Mouse (Mus musculus) liver, postnatal 0 days (tissue): ENCODE data around the gene Degs1.

Experiments used
- CTCF ChIP-seq: sonication (generic); IDR thresholded peaks from 2 replicates; pipeline ENCODE4 v1.5.1; 2016; ENCODE audit warnings: antibody characterized with exemption, low read depth
- EP300 ChIP-seq: IDR thresholded peaks from 2 replicates; pipeline ENCODE4 v1.6.1; 2016; ENCODE audit warnings: antibody characterized with exemption, low read depth, mild to moderate bottlenecking

DNA sequence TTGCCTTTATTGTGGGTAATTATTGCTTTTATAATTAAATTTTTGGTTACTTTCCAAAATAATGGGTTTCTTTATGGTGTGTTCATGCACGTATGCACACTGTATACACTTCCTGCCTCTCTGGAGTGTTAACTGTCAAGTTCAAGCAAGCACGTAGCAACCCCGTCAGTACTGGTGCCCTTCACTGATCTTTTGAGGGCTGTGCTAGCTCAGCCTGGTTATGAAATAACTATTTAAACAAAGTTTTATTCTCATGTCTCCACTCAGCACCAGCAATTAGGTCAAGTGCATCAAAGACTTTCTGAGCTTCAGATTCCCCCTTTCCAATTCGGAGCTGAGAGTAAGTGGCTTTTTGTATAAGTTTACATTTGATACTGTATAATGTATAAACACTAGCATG lies 53.2 kb downstream of the Degs1 start:
- no peak for TF ChIP-seq CTCF
- no peak for TF ChIP-seq EP300
